Mouse (Mus musculus): Measurements from ENCODE around the gene Retn. TPM values are rescaled to one million over a fixed set of nuclear protein-coding genes. Genes with fewer than 3 reads are reported as not detected.
A peak's percentile ranks its signal among the peaks of the same experiment; 100 is the strongest.

Gene Retn
- polyA plus RNA-seq, 1 experiment from 2014 or later: not detected

DNA sequence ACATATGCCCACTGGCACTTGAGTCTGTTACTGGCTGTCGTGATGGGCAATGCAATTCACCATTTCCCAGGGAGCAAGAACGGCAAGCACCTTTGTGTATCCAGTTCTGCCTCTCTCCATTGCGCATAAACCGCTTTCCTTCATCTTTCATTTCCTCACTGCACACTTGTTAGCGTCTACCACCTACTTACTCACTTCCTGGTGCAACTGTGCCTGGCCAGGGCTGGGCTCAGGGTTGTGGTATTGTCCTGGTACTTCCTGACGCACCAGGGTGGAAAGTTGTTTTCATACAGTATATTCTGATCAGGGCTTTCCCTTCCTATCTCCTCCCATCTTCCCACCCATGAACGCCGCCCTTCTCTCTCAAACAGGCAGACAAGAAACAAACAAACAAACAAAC, 5.3 kb downstream of the Retn start:
- H3K27ac ChIP-seq (ENCODE audit: low read depth): no peak overlapping the region
- H3K4me2 ChIP-seq: no peak overlapping the region
- H3K4me1 ChIP-seq (ENCODE audit: insufficient read depth): no peaks in the 10 kb centered on the region
- 73% methylated on average over 8 of the region's 8 CpGs for WGBS
- no peak for ATAC-seq (ENCODE audit: insufficient read depth)
- DNase-seq: no peak
- H3K9me3 ChIP-seq (ENCODE audit: low read depth, low read length): no peaks in the 10 kb centered on the region
- no peaks in the 10 kb centered on the region for H3K27me3 ChIP-seq (ENCODE audit: insufficient read depth, low read length)
- H3K9ac ChIP-seq: no peak overlapping the region
- TF ChIP-seq CTCF (IDR thresholded peaks at IDR 0.05; ENCODE audit: low read depth): no peak
- no peaks in the 10 kb centered on the region for H3K36me3 ChIP-seq (ENCODE audit: insufficient read depth)
- H3K4me3 ChIP-seq (ENCODE audit: low read depth, low read length): no peak overlapping the region

DNA sequence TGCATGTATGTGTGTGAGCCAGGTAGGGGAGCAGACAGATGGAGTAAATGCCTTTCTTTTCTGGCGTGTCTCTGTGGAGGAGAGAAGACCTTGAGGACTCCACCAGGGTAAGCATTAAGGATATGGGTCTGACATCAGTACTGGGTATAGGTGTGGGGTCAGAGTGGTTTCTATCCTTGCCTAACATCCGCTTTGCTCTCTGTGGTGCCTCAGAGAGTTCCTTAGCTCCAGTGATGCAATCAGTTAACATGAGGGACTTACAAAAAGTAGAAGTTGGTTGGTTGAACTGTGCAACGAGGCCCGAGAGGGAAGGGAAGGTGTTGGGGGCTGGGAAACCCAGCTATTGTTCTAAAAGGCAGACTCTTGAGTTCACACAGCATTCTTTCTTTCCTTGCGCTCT, 8.8 kb downstream of the Retn start:
- no peaks in the 10 kb centered on the region for H3K36me3 ChIP-seq (ENCODE audit: insufficient read depth)
- H3K27ac ChIP-seq (ENCODE audit: low read depth): no peak overlapping the region
- H3K4me1 ChIP-seq (ENCODE audit: insufficient read depth): no peaks in the 10 kb centered on the region
- H3K27me3 ChIP-seq (ENCODE audit: insufficient read depth, low read length): no peaks in the 10 kb centered on the region
- H3K4me2 ChIP-seq: no peak overlapping the region
- ATAC-seq (ENCODE audit: insufficient read depth): no peak
- no peak for DNase-seq
- no peak for TF ChIP-seq CTCF (IDR thresholded peaks at IDR 0.05; ENCODE audit: low read depth)
- H3K9me3 ChIP-seq (ENCODE audit: low read depth, low read length): no peaks in the 10 kb centered on the region
- 55% methylated on average over 5 of the region's 5 CpGs for WGBS
- H3K4me3 ChIP-seq (ENCODE audit: low read depth, low read length): no peak overlapping the region
- no peak overlapping the region for H3K9ac ChIP-seq

DNA sequence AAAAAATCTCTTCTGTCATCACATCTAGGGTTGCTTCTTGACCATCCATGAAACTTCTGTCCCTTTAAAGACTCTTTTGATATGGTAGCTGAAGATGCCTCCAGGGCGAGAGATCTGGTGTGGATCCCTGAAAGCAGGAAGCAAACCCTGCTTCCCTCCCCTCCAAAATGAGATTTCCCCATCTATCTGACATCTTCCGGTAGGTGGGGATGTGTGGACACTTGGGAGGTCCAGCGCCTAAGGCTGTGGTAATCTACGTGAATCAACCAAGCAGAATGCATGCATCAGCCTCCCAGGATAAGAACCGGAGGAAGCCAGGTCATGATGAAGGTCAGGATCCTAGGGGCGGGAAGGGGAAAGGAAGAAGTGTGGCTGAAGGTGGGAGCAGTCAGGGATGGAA, 9.9 kb downstream of the Retn start, which contains the start of gene Mcemp1:
Mcemp1 (plus strand) TSS at position 248 of the 400 bp plus-strand sequence.
- H3K36me3 ChIP-seq (ENCODE audit: insufficient read depth): no peaks in the 10 kb centered on the region
- no peak within 1 kb of the TSS for H3K4me2 ChIP-seq
- H3K4me3 ChIP-seq (ENCODE audit: low read depth, low read length): no peak within 1 kb of the TSS
- TF ChIP-seq CTCF (IDR thresholded peaks at IDR 0.05; ENCODE audit: low read depth): no peak
- H3K27me3 ChIP-seq (ENCODE audit: insufficient read depth, low read length): no peaks in the 10 kb centered on the region
- DNase-seq (no peak), ATAC-seq (ENCODE audit: insufficient read depth) (no peak)
- no peak within 1 kb of the TSS for H3K9ac ChIP-seq
- H3K27ac ChIP-seq (ENCODE audit: low read depth): no peak within 1 kb of the TSS
- H3K4me1 ChIP-seq (ENCODE audit: insufficient read depth): no peaks in the 10 kb centered on the region
- WGBS: 71% methylated on average over 6 of the region's 6 CpGs
- H3K9me3 ChIP-seq (ENCODE audit: low read depth, low read length): no peaks in the 10 kb centered on the region

DNA sequence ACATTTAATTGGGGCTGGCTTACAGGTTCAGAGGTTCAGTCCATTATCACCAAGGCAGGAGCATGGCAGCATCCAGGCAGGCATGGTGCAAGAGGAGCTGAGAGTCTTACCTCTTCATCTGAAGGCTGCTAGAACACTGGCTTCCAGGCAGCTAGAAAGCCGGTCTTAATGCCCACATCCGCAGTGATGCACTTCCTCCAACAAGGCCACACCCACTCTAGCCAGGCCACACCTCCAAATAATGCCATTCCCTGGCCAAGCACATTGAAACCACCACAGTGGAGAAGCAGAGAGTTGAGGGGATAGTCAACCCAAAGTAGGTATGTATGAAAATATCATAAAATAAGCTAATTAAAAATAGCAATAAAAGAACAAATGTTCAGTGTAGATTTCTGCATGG, 14.8 kb downstream of the Retn start:
- DNase-seq: no peak
- 78% methylated on average over 2 of the region's 2 CpGs for WGBS
- ATAC-seq (ENCODE audit: insufficient read depth): no peak
- H3K4me1 ChIP-seq (ENCODE audit: insufficient read depth): no peaks in the 10 kb centered on the region
- H3K36me3 ChIP-seq (ENCODE audit: insufficient read depth): no peaks in the 10 kb centered on the region
- no peak overlapping the region for H3K9ac ChIP-seq
- no peaks in the 10 kb centered on the region for H3K9me3 ChIP-seq (ENCODE audit: low read depth, low read length)
- no peak for TF ChIP-seq CTCF (IDR thresholded peaks at IDR 0.05; ENCODE audit: low read depth)
- no peak overlapping the region for H3K4me2 ChIP-seq
- H3K4me3 ChIP-seq (ENCODE audit: low read depth, low read length): no peak overlapping the region
- no peak overlapping the region for H3K27ac ChIP-seq (ENCODE audit: low read depth)
- H3K27me3 ChIP-seq (ENCODE audit: insufficient read depth, low read length): no peaks in the 10 kb centered on the region

DNA sequence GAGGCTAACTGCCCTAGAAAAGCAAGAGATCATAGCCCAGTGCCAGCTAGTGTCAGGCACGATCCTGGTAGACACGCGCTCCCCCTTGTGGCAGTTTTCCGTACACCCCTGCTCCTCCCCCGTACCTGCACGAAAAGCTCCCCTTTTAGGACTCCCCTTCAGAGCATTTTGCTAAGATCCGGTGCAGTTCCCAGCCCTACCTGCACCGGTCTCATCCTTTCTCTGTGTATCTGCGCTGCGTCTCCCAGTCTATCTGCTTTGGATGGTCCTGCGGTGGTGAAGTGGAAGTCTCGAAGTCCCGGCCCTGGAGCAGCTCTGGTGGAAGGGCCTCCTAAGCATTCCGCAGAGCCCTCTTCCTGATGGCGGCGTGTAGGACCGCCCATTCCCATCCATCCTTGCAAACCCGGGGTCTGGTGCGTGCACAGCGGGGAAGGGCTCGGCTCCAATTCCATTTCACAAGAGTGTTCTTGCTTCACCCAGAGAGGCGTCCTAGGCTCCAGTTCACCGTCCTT, 16.5 kb downstream of the Retn start, which contains the start of gene Fcor:
Fcor (minus strand) TSS at position 383 of the 512 bp plus-strand sequence.
- Histone ChIP-seq H3K4me2 (peak within 1 kb of the TSS; percentile 72), H3K4me1 (ENCODE audit: insufficient read depth) (no peaks in the 10 kb centered on the region), H3K4me3 (ENCODE audit: low read depth, low read length) (peak within 1 kb of the TSS; percentile 52), H3K9ac (peak within 1 kb of the TSS; percentile 52), H3K9me3 (ENCODE audit: low read depth, low read length) (no peaks in the 10 kb centered on the region), H3K27me3 (ENCODE audit: insufficient read depth, low read length) (no peaks in the 10 kb centered on the region), H3K36me3 (ENCODE audit: insufficient read depth) (no peaks in the 10 kb centered on the region), H3K27ac (ENCODE audit: low read depth) (peak within 1 kb of the TSS; percentile 13; the same call in 1 of the 2 replicates)
- DNase-seq: peak; percentile 87
- WGBS: 0% methylated on average over 23 of the region's 23 CpGs
- TF ChIP-seq CTCF (IDR thresholded peaks at IDR 0.05; ENCODE audit: low read depth): peak; percentile 92
- peak; percentile 87 for ATAC-seq (ENCODE audit: insufficient read depth)

DNA sequence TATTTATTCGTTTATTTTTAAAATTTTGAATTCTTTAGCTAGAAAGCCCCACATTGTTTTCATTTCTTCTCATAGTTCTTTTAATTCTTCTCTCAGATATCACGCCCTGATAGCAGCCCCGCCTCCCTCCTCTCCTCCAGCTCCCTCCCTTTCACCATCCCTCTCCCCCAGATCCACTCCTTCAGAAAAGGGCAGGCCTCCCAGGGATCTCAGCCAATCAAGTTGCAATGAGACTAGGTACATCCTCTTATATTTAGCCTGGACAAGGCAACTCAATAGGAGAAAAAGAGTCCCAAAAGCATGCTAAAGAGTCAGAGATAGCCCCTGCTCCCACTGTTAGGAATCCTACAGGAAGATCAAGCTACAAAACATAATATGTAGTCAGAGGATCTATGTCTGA, 19.1 kb downstream of the Retn start:
- Histone ChIP-seq H3K4me2 (no peak overlapping the region), H3K27ac (ENCODE audit: low read depth) (no peak overlapping the region), H3K9ac (no peak overlapping the region), H3K4me1 (ENCODE audit: insufficient read depth) (no peaks in the 10 kb centered on the region), H3K27me3 (ENCODE audit: insufficient read depth, low read length) (no peaks in the 10 kb centered on the region), H3K9me3 (ENCODE audit: low read depth, low read length) (no peaks in the 10 kb centered on the region), H3K4me3 (ENCODE audit: low read depth, low read length) (no peak overlapping the region), H3K36me3 (ENCODE audit: insufficient read depth) (peaks cover 13% of the 10 kb centered on the region)
- no peak for ATAC-seq (ENCODE audit: insufficient read depth)
- TF ChIP-seq CTCF (IDR thresholded peaks at IDR 0.05; ENCODE audit: low read depth): no peak
- DNase-seq: no peak
- WGBS: 49% methylated on average over 3 of the region's 3 CpGs

DNA sequence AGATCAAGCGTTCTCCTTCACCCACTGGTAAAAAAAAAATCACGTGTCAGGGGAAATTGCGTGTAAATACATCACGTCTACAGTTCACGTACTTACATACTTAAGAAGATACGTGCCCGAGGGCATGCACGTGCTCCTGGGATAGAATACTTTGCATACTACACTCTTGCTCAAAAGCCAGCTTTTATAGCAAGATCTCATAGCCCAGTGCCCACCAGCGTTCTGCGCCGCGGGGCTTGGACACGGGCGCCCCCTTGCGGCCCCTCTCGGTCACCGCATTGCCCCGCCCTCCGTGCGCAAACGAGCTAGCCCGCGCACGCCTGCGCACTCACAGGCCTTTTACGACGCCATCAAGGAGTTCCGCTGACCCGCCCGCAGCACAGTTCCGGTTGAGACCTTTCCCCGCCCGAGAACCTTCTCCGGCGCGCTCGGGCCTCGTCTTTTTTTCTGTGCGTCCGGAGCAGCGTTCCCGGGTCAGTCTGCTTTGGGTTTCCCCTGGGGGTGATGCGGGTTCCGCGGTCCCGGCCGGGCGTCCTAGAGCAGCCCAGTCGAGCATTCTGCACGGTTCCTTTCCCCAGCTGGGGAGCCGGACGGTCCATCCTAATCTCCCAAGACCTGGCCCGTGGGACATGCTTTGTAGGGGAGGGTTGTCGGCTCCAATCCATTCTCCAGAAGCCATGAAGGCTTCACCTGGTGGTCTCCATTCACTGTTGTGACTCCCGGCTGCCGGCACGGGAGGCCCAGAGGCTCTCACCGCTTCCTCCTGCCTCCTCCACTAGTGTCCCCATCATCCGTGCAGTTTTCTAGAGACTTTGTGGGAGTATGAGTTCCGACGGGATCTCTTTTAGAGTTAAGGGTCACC, 20.8 kb downstream of the Retn start, which contains the start of gene Trappc5:
Trappc5 (plus strand) TSS at position 169 of the 862 bp plus-strand sequence.
- TF ChIP-seq CTCF (IDR thresholded peaks at IDR 0.05; ENCODE audit: low read depth): peak; percentile 91
- peak within 1 kb of the TSS; percentile 87 for H3K4me3 ChIP-seq (ENCODE audit: low read depth, low read length)
- no peaks in the 10 kb centered on the region for H3K27me3 ChIP-seq (ENCODE audit: insufficient read depth, low read length)
- peak; percentile 77 for ATAC-seq (ENCODE audit: insufficient read depth)
- no peaks in the 10 kb centered on the region for H3K9me3 ChIP-seq (ENCODE audit: low read depth, low read length)
- peak within 1 kb of the TSS; percentile 60 for H3K4me2 ChIP-seq
- H3K4me1 ChIP-seq (ENCODE audit: insufficient read depth): no peaks in the 10 kb centered on the region
- under 1% methylated on average over 61 of the region's 61 CpGs for WGBS
- peak within 1 kb of the TSS; percentile 96 for H3K9ac ChIP-seq
- H3K27ac ChIP-seq (ENCODE audit: low read depth): peak within 1 kb of the TSS; percentile 95
- DNase-seq: peak; percentile 97
- H3K36me3 ChIP-seq (ENCODE audit: insufficient read depth): peaks cover 24% of the 10 kb centered on the region
